Mouse (Mus musculus) right cerebral cortex, adult 18-20 months (tissue): ENCODE data around the gene Dlgap4.

Source experiments
- DNase-seq: peaks from one replicate; pipeline ENCODE4 v3.0.0; 2022; ENCODE audit warnings: mixed read lengths

The Dlgap4 gene

DNA sequence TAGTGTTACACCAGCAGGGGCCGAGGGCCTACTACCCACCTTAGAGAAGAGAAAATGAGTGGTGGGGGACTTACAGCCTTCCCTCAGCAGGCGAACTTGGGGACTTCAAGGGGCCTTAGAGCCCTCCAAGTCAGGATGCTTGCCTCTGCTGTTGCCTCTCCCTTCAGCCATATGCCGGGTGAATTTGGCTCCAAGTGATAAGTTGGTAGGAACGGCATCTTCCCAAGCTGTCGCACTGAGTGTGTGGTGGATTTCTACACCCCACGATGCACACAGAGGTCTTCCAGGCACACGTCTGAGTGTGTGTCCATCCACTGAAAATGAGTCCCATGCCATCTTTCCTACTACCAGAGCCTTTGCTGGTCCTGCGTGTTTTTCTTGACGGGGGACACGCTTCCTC lies 49.7 kb downstream of the Dlgap4 start:
- no peak for DNase-seq

DNA sequence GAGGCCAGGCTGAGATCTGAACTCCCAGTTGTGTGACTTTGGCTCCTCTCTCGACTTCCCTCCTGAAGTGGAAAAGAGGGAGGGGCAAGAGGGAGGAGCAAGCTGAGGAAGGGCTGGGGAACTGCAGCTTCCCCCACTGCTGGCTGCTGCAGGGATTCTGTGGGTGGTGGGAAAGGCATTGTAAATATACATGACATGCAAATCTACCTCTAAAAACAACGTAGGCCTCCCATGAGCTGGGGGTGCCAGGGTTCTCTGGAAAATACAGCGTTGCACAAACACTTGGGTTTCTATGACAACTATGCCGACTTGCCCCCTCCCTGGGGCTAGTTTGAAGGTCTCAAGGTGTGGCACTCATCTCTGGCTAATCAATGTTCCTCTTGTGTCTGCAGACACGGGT lies 50.9 kb downstream of the Dlgap4 start:
- DNase-seq = peak; percentile 74

DNA sequence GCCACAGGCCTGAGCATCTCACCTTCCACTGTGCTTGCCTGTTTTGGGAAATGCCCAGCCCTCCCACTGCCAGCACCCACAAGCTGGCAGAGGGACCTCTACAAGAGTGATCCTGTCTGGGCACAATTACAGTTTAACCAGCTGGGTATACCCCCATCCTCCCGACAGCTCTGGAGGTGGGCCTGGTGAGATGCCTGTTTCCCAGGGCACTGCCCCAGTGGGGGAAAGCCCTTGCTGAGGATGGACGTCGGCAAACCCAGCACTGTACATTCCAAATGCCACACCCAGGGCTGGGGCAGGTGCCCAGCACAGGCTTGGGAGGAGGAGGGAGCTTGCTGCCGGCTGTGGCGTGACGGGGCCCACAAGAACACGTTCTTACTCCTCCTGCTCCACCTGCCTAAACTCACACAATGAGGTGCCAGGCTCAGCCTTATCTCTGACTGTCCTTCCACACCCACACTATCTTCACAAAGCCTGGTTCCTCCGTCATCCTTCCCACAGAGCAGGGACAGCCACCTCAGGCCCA lies 51.6 kb downstream of the Dlgap4 start:
- peak; percentile 70 for DNase-seq

DNA sequence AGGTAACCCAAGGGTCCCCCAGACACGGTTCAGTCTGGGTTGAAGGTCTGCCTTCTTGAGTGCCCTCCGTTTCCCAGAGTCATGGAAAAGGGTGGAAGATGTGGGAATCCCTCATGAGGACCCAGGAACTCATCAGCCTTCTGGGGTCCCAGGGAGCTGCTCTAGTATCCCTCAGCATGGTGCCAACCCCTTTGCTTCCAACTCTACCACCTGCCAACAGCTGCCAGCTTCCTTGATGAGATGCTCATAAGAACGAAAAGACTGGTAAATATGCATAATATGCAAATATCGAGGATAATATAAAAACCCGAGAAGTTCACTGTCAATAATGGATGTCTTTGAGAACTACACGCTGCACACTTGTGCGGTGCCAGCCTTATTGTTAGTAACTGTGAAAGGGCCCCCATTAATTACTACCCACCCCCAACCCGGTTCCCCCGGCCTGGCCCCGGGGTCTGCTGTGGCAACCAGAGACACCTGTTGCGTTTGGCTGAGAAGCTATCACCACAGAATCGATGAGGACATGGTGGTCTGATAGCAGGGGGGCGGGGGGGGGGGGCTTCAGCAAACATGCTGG lies 52.2 kb downstream of the Dlgap4 start:
- no peak for DNase-seq

DNA sequence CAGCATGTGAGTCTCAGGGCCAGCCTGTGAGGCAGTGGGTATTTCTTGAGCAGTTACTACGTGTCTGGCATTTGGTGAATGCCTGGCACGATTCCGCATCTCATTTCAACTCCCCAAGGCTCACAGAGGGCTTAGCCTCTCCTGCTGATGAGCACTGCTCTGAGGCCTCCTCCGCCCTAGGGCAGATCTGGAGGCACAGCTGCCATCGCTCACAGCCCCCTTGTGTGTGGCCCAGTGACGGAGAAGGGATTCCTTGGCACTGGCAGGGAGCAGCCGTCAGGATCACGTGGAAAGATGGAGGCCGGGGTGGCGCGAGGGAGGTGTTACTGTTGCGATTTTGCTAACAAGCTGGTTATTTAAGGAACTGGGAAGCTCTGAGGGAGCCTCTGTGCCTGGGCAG lies 52.7 kb downstream of the Dlgap4 start:
- peak; percentile 94 for DNase-seq

DNA sequence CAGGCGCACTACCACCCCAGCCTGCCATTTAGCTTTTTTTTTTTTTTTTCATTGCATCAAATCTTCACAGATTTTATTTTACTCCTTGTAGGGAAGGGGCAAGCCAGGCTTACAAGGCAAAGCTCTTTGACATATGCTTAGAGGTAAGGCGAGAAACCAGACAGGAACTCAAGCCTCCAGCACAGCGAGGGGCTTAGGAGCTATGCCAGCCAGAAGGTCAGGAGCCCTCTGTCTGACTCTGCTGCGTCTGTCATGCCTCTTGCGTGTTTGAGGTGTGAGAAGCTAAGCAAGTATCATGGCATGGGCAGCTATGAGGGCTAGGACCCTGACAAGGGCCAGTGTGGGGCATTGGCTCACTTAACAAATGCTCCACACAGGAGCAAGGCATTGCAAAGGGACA lies 53.8 kb downstream of the Dlgap4 start:
- no peak for DNase-seq

DNA sequence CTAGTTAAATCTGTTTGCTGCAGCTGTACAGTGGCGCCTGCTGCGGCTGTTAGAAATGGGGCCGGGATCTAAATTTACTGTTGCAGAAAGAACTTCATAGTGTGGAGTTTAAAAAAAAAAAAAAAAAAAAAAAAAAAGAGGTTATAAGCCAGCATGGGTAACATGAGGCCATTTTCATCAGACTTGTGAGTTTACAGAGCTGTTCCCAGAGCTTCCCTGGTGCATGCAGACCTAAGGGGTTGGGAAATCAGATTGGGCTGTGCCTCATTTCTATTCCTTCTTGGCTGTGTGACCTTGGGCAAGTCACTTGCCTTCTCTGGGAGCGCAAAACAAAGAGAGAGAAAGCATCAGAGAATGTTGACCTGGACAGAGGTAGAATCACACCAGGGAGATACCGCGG lies 55.1 kb downstream of the Dlgap4 start:
- DNase-seq = no peak

DNA sequence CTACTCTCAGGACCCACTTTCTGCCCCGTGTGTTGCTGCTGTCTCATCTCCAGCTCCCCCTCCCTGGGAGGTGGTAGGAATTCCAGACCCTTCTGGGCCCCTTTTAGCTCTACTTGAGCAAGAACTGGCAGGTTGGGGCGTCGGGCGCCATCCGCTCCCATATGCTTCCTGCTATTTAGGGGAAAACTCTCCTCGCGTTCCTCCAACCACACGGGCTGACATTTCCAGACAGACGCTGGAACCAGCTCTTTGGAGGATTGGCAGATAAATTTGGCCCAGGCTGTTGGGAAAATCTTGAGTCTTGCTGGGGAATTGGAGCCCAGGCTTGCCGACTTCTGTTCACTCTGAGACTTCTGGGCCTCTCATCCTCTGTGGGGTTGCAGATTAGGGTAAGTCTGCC lies 59.8 kb downstream of the Dlgap4 start:
- peak; percentile 88 for DNase-seq

DNA sequence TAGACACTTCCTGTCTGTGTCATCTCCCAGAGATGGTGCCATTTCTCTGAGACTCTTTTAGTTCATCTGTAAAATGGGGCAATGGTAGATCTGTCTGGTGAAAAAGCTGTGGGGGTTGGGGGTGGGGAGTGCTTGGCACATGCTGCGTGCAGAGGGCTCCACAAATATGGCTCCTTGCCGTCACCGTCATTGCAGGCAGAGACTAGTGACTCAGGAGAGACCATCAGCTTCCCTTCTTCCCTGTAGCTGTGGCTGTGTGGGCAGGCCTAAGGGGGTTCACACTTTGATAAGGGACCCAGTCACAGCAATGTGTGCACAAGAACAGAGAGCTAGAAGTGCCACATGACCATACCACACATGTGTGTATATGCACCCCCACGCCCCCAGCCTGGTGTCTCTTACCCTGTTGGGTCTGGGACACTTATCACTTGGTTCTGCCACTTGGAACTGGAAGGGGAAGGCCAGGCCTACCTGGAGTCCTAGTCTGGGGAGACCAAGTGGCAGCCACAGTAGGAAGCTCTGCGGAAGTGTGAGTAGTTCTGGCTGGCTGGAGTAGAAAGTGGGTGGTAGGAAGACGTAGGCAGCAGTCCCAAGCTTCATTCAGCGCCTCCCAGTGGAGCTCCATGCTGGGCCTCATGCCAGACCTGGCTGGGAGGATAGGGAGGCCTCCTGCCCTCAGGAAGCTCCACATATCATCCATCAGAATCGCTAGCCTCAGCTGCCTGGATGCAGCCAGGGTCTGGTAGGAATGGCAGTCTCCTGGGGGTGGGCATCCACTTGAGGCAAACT lies 60.6 kb downstream of the Dlgap4 start:
- DNase-seq = peak; percentile 71

DNA sequence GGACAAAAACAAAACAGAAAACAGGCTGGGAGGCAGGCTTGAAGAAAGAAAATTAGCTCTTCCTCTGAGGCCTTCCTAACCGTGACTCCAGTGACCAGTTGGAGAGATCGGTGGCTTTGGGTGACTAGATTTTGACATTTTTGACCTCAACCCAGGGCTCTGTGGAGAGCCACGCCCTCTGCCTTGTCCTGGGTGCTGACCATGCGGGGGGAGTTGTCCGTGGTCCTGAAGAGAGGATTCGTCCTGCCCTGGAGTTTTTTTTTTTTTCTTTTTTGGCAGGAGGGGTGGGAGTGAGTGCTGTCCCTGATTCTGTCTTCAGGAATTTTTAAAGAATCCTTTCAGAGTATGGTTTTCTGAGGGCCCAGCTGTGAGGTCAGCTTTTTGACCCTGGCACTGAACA lies 63.4 kb downstream of the Dlgap4 start:
- no peak for DNase-seq

DNA sequence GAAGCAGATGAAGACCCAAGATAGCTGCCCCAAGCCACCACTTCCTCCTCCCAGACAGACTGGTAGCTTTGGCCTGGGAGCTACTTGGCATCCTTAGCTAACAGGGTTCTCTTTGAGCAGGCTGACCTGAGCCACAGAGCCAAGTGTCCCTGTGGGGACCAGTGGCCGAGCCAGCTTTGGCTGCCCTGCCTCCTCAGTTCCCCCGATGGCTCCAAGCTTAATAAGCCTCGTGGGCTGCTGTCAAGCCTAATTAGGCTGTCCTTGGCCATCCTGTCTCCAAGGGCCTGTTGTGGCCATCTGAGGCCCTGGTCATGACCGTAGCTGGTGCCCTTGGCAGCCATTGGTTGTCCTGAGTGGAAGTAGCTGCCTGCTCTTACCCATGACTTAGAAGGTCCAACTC lies 64.6 kb downstream of the Dlgap4 start:
- no peak for DNase-seq

DNA sequence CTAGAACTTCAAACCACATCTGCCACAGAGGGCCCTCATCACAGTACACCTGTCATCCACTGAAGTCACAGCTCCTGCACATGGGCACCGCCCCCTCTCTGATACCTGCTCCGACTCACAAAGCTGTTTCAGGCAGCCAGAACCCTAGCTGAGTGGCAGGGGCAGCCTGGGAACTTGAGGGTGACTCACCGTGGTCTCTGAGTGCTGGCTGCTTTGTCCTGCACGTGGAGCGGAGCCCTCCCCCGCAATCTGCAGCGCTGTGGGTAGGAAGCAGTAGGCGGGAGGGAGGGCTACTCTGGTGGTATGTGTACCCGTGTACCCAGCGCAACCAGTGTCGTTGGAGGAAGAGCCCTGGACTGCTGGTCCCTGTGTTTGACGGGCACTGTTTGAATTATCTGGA lies 69.5 kb downstream of the Dlgap4 start:
- DNase-seq = peak; percentile 72

DNA sequence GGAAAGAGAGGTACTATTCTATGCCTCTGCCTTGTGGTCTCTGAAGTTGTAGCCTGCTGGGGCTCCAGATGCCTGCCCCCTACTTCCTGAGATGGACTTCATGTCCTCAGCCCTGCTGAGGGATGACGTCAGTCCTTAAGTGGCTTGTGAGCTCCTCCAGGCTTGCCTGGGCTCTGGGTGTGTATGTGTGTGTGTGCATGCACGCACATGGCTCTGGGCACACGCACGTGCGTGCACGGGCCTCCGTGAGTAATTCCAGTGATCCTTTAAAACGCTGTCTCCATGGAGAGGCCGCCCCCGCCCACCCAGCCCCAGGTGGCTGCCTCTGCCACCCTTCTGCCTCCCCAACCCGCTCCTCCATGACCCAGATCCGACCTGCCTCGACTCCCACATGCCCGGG lies 72.5 kb downstream of the Dlgap4 start:
- peak; percentile 45 for DNase-seq

DNA sequence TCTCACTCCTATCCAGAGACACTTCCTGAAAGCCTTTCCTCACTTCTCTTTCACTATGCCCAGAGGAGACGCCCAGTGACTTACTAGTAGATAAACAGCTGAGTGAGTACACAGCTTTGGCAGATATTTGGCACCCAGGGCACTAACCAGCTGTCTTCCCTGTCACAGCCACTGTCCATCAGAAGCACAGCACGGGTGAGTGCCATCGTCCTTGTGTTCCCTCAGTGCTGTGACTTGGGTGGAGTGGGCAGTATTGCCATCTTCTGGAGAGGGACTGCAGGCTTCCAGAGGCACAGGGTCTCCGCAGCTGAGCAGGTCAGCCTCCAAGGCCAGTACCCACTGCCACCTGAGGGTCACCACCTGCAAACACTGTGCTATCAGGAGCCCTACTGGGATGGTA lies 73.2 kb downstream of the Dlgap4 start:
- no peak for DNase-seq

DNA sequence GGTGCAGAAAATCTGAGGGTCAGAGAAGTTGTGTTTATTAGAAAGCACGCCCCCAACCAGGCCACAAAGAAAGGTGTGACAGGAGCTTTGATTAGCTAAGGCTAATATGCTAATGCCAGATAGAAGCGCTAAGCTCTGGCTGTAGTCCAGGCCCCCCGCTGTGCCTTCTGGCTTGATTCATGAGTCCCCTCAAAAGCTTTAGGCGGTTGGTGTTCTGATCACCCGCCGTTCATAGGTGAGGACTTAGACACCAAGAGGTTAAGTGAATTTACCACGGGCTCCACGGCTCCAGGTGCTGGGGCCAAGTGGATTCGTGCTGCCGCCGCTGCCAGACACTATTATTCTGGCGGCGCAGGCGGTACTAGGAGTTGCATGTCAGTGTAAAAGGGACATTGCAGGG lies 75.1 kb downstream of the Dlgap4 start:
- DNase-seq = no peak

DNA sequence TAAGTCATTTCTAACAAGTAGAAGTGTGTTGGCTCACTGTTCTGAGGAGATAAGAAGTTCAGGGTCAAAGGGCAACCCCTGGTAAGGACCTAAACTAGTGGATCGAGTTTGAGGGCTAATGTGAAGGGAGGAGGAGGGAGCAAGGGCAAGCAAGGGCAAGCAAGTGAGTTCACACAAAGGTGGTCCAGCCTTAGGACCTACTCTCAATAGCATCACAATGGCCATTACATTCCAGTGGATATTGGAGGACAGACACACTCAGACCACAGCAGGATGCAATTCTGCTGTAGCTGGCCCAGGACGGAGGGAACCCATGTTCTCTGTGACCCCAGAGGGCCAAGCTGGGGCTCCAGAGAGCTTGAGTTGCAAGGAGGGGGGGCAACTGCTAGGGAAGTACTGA lies 77.3 kb downstream of the Dlgap4 start:
- no peak for DNase-seq

DNA sequence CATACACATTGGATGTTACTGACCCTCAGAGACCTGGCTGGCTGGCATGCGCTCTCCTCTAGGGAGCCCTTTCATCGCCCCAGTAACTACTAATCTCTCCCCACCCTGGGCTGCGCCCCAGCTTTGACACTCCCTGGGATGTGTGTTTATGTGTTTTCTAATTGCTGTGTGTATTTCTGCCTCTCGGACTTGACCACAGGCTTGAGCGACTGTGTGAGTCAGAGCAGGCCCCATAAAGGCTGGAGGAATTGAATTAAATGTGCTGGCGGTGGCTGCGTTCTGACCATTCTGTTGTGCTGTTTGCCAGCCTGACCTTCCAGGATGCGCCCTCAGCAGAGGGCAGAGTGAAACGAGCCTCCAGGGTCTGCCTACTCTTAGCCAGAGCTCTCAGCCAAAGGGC lies 78.2 kb downstream of the Dlgap4 start:
- no peak for DNase-seq

DNA sequence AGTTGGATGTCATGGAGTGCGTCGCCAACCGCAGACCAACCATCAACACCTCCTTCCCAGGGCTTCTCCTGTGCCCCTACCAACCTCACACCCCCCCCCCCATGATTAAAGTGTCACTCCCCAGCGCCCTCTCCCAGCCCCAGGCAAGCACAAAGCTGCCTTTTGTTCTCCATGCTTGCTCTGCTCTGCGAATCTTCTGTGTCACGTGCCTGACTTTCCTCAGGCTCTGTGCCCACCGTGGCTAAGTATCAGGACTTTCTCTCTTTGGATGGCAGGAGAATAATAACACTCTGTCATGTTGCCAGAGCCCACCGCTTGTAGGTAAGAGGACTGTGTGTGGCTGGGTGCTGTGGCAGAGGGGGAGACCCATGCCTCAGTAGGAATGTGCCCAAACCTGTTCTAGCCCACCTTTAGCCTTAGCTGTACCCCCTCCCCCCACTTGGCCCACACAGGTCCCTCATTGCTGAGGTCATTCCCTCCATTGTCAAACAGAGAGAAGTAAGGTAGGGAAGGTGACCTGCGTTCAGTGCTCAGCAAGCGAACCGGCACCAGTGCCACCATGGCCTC lies 79.8 kb downstream of the Dlgap4 start:
- no peak for DNase-seq

DNA sequence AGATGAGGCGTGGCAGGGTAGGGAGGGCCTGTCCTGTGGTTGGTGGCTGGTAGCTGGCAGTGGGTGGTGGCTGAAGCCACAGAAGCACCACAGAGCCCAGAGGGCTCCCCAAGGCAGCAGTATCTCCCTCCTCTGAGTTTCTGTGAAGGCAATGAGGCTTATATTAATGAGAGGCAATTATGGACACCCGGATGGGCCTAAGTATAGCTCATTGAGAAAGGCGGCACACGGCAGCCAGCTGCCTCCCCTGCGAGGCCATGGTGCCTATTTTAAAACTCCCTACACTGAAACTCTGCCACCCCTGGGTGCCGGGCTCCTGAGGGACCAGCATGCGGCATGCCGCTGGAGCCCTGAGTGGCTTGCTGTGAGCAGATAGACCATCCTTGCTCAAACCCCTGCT lies 83.8 kb downstream of the Dlgap4 start:
- DNase-seq = peak; percentile 48

DNA sequence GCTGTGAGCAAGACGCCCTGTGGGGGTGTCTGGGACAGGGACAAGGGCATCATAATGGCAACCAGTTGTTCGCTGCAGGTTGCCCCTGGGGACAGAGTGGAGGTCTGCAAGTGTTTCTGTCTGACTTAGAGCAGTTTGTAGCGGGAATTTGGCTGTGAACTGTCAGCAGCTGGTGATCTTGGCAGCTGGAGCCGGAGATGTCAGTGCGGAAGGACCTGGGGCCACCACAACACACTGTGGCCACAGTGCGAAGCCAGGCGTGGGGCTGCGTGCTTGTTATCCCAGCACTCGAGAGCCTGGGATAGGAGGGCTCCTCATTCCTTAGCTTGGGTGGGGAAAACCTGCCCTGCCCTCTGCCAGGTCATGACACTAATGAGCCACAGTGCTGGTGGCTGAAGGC lies 84.7 kb downstream of the Dlgap4 start:
- no peak for DNase-seq

DNA sequence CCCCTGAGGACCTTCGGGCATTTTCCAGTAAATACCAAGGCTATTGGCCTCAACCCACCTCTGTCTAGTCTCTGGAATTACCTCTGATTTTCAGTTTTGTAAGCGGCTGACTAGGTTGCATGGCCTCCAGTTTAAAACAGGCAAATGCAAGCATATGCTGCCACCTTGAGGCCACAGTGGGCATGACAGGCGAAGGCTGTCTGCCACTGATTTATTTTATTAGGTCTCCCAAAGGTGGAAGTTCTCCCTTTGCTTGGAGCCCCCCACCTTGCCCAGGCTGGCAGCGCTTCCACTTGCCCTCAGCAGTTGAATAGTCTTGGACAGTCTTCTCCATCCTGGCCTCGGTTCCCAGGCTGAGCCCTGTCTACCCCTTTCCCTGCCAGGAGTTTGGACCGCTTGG lies 92.0 kb downstream of the Dlgap4 start:
- DNase-seq = peak; percentile 71

DNA sequence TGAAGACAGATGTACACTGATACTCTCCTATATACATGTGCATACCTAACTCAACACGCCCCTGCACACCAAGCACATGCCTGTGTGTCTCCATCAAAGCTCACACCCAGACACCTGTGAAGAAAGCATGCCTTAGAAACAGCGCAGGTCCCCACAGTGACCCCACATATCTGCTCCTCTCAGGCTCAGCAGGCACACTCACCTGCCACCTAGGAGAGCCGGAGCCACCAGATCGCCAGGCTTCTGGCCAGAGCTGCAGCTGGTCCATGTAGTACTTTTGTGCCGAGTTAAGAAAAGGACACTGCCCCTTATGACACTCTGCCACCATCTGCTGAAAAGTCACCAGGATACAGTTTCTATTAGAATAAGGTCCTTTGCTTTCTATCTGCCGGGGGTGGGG lies 103.2 kb downstream of the Dlgap4 start:
- DNase-seq = no peak

DNA sequence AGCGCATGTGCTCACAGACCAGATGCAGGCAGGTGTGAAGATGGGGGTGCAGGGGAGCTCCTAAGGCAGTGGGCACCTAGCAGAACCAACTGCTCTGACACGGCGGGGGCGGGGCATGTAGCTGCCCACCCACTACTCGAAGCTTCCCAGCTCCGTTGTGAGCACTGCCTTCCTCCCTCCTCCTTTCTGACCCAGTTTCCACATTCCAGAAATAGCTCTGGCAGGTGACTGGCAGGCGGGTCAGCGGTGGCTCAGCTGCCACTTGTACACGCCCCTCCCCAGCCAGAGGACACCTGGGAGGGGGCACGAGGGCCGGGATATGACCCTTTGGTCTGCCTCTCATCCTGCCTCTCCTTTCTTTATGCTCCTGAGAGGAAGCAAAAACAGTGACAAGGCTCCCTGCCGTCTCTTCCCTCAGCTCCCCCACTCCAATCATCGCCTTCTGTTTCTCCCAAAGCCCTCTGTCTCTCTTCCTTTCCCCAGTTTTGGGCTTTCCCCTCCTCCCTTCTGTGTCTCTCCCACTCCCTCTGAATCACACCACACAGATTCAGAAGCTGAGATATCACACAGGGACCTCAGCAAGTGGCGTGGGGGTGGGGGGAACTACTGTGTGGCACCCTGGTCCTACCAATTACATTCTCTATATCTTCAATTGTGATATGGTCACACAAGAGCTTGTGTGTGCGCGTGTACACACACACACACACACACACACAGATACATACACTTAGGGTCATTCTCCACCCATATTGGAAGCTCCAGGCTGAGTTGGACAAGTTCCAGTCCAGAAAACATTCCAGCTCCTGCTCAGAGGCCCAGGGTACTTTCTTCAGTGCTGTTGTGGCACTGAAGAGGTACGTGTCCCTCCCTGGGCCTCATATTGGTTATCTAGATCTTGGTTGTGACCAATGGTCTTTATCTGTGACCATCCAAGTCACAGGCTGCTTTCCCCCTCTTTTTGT lies 104.1 kb downstream of the Dlgap4 start:
- DNase-seq = peak; percentile 91
